Mouse (Mus musculus) liver, postnatal 0 days (tissue): ENCODE results near the gene Tmem258.

Experiments used
- CTCF ChIP-seq: sonication (generic); IDR thresholded peaks from 2 replicates; pipeline ENCODE4 v1.5.1; 2016; ENCODE audit warnings: antibody characterized with exemption, low read depth
- EP300 ChIP-seq: IDR thresholded peaks from 2 replicates; pipeline ENCODE4 v1.6.1; 2016; ENCODE audit warnings: antibody characterized with exemption, low read depth, mild to moderate bottlenecking

DNA sequence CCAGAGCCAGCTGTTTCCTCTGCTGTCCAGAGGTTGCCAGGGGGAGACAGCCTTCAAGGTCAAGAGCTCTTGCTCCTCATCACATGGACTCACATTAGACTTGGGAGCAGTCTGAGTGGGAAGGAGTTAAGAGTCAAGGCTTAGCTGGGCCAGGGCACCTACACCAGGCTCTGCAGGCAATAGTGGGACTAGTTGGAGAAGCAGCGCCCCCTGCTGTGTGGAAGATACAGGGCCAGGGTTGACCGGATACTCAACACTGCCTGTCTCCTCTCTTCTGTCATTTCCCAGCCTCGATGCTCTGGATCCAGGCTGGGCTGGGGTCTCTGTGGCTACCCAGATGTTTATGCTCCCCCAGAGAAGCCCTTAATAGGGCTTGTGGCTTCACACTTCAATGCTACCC is 40.4 kb downstream of the Tmem258 start:
- TF ChIP-seq CTCF (peak; percentile 78), EP300 (no peak)
